Mouse (Mus musculus) myocyte (in vitro differentiated cells): ENCODE results near the gene Crlf1.

Source experiments
- CEBPB ChIP-seq: IDR thresholded peaks from 2 replicates; pipeline ENCODE4 v1.6.1; 2011; ENCODE audit warnings: mild to moderate bottlenecking, moderate library complexity; ENCODE audit not compliant: poor library complexity, insufficient read depth, severe bottlenecking
- MAX ChIP-seq: IDR thresholded peaks from one replicate; pipeline ENCODE4 v1.6.1; 2011; ENCODE audit warnings: low read depth, mild to moderate bottlenecking, control low read depth
- MYOG ChIP-seq, 3 experiments: IDR thresholded peaks; one replicate each; pipeline ENCODE4 v1.6.1; 2011; ENCODE audit warnings: control low read depth in 2 of 3, low read depth in 2 of 3, mild to moderate bottlenecking in 2 of 3; ENCODE audit not compliant: insufficient read length in 2 of 3, control insufficient read depth in 1 of 3, insufficient read depth in 1 of 3
- POLR2A ChIP-seq: IDR thresholded peaks from one replicate; pipeline ENCODE4 v1.6.1; 2011; ENCODE audit warnings: low read depth, mild to moderate bottlenecking, control low read depth, moderate library complexity; ENCODE audit not compliant: insufficient read length
- POLR2AphosphoS2 ChIP-seq: IDR thresholded peaks from one replicate; pipeline ENCODE4 v1.6.1; 2011; ENCODE audit warnings: low read depth, control low read depth; ENCODE audit not compliant: insufficient read length
- USF1 ChIP-seq: IDR thresholded peaks from one replicate; pipeline ENCODE4 v1.6.1; 2011; ENCODE audit warnings: low read depth, mild to moderate bottlenecking, control low read depth, moderate library complexity

GRCm38 (mm10) chr8:70541081-70541480, 48.1 kb downstream of the Crlf1 start:
- TF ChIP-seq USF1: no peak
- no peak for TF ChIP-seq CEBPB
- TF ChIP-seq POLR2A: no peak
- TF ChIP-seq MYOG (IDR thresholded peaks at IDR 0.05; ENCODE audit: control insufficient read depth in 1 of 3, insufficient read depth in 1 of 3, insufficient read length in 2 of 3, low read depth in 2 of 3): no peak
- TF ChIP-seq POLR2AphosphoS2: no peak
- TF ChIP-seq MAX: no peak
